Mouse (Mus musculus) liver, postnatal 0 days (tissue): ENCODE measurements around the gene Apba2.

Source experiments
- CTCF ChIP-seq: sonication (generic); IDR thresholded peaks from 2 replicates; pipeline ENCODE4 v1.5.1; 2016; ENCODE audit warnings: antibody characterized with exemption, low read depth
- EP300 ChIP-seq: IDR thresholded peaks from 2 replicates; pipeline ENCODE4 v1.6.1; 2016; ENCODE audit warnings: antibody characterized with exemption, low read depth, mild to moderate bottlenecking

DNA sequence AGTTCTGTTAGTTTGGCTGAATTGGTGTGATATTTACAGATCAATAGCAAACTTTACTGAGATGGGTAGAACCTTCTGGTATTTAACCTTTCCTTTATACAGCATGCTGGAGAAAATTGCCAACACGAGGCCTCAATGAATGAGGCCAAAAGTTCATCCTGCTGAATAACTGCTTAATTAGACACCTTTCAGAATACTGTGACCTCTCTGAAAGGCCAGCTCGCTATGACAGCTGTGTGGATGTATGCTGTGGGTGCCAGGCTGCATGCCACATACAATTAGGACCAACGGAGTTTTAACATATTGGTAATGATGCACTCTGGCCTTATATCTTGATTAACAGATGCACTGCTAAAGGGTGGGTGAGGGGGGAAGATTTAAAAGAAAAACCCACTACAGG is 283.5 kb downstream of the Apba2 start:
- TF ChIP-seq EP300: no peak
- TF ChIP-seq CTCF: no peak
